Mouse (Mus musculus): ENCODE measurements at regions not wholly inside any gene's neighbourhood (a gene's known extent, or its start where the extent isn't known, plus 50 kb on each side); places are given as distances from the start of the nearest gene placed in this dataset.

- TF ChIP-seq CTCF (IDR thresholded peaks at IDR 0.05; ENCODE audit: control insufficient read depth, insufficient read depth, insufficient read length) (no peak), MAX (IDR thresholded peaks at IDR 0.05) (no peak), USF1 (IDR thresholded peaks at IDR 0.05; ENCODE audit: low read depth) (no peak), MYOD1 (IDR thresholded peaks at IDR 0.05; ENCODE audit: control insufficient read depth, insufficient read length, low read depth) (no peak), MYOG (IDR thresholded peaks at IDR 0.05; ENCODE audit: control insufficient read depth, extremely low read depth, insufficient read length) (no peak), CEBPB (IDR thresholded peaks at IDR 0.05; ENCODE audit: low read depth) (no peak), FOSL1 (IDR thresholded peaks at IDR 0.05; ENCODE audit: insufficient read depth, low read length, poor library complexity, severe bottlenecking) (no peak)
Measured at GRCm38 (mm10) chr3:36328927-36329326, 106.8 kb upstream of the Qrfpr start.

Data from C2C12 (cell line).